Mouse (Mus musculus): ENCODE results near the gene Hpse2. TPM values are rescaled to one million over a fixed set of nuclear protein-coding genes. Genes with fewer than 3 reads are reported as not detected.

The Hpse2 gene
- polyA plus RNA-seq (2012; rRNA removed) = 0.21 and 0.45 TPM in 2 replicates

DNA sequence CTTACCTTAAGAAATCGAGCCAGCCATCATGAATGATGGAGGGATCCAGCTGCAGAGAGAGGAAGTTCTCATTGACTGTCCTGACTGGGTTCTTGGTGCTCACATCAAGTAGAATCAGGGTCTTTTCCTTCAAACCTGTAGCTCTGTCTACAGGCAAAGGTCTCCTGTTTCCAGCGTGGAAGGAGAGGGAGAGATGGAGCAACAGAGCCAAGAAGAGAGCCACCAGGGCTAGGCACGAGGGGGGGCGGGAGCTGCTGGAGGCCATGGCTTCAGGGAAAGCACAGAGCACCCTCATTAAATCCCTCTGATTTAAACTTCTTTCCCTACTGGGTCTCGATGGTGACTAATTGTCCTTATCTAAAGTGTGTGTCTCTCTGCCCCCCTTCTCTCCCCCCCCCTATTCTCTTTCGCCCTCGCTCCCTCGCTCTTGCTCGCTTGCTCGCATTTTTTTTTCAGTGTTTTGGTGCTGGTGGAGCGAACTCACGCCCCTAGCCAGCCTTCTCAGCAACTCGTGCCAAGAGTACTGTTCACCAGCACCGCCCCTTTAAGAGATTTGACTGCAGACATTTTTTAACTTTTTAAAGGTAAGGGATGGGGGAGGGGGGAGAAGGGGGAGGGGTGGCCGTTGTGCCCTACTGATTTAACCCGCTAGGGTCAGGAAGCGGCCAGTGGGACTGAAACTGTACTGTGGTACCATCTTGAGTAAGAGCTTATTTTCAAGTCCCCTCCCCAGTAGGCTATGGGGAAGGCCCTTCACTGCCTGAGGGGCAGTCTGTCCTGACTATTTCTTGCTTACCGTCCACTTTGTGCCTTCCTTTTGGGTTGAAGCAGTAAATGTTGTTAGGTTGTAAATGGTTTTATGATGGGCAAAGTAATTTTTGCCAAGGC lies at the start of gene Hpse2:
Gene Hpse2 (minus strand): TSS at position 339 of the 888 bp plus-strand sequence.

DNA sequence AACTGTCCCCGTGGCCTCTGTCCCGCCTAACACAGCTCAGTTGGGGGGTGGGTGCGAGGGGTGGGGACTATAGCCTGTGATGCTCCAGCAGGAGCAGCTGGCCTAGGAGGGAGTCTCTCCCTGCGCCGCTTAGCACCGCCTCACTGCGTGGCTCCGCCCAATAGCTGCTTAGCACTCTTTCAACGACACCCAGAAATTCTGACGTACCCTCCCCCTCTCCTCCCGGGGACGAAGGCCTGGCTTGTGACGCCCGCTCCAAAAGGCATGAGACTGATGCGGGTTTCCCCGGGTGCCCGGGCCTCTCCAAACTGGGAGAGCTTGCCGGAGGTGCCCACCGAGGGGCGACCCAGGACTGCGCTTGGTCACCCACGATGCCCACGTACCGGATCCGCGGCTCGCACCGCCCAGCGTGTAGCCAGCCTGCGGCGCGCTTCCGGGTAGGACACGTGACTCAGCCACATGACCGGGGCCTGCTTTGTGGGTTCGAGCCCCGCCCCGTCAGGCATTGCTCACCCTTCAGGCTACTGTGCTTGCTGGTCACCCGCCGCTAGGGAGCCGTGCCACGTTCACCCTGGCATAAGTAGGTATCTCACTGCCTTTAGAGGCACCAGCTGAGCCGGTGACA lies 608.5 kb downstream of the Hpse2 start, which contains the start of gene Hps1:
Gene Hps1 (minus strand): TSS at position 448 of the 625 bp plus-strand sequence.

DNA sequence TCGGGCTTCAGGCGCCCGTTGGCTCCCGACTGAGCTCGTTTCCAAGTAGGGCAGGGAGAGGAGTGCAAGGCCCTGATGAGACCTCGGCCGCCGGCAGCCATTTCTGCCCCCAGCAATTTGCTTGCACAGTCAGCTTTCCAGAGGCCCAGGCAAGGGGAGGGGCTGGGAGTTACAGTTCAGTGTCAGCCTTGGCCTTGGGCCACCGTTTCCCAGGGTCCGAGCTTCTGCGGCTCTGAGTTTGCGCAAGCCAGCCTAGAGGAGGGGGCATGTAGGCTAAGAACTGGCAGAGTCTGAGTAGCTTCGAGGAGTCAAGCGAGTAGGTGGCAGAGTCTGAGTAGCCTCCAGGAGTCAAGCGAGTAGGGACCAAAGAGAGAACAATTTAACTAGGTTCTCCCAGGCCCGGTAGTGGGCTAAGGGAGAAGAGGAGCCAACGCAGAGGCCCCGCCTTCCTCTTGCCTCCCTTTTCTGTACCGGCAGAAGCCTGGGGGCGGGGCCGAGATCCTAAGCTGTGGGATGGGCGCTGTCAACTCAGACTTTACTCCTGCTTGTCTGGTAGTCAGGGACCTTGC lies 635.7 kb downstream of the Hpse2 start, which contains the start of gene Pyroxd2:
Gene Pyroxd2 (minus strand): TSS at position 413 of the 569 bp plus-strand sequence.

Other genes with a start within 250 kb of the Hpse2 start
- 1.2 and 2.3 TPM in 2 replicates for gene Cnnm1, start 52.1 kb upstream of the Hpse2 start, polyA plus RNA-seq (2012; rRNA removed)
- gene Got1, start 136.2 kb upstream of the Hpse2 start, polyA plus RNA-seq (2012; rRNA removed) = 28.8 and 31.6 TPM in 2 replicates
- 18.3 and 21.8 TPM in 2 replicates for gene Nkx2-3, start 224.0 kb upstream of the Hpse2 start, polyA plus RNA-seq (2012; rRNA removed)

Data from colon, adult 2 months (tissue).